Mouse (Mus musculus): ENCODE measurements around the gene Nkx6-2. TPM values are rescaled to one million over a fixed set of nuclear protein-coding genes. Genes with fewer than 3 reads are reported as not detected.

Gene Nkx6-2
- total RNA-seq, 4 experiments from 2014 or later, result 0.21 to 0.26 (median 0.24) TPM; not detected in 1

- DNase-seq, result no peak
These were observed 16.1 kb downstream of the Nkx6-2 start for GRCm38 (mm10) chr7:139566533-139566932.

- DNase-seq, result no peak
These were observed 16.6 kb downstream of the Nkx6-2 start for GRCm38 (mm10) chr7:139565998-139566397.

- no peak for DNase-seq
These were observed 18.4 kb downstream of the Nkx6-2 start for GRCm38 (mm10) chr7:139564161-139564560.

- DNase-seq, result no peak
These were observed 19.2 kb downstream of the Nkx6-2 start for GRCm38 (mm10) chr7:139563425-139563824.

DNA sequence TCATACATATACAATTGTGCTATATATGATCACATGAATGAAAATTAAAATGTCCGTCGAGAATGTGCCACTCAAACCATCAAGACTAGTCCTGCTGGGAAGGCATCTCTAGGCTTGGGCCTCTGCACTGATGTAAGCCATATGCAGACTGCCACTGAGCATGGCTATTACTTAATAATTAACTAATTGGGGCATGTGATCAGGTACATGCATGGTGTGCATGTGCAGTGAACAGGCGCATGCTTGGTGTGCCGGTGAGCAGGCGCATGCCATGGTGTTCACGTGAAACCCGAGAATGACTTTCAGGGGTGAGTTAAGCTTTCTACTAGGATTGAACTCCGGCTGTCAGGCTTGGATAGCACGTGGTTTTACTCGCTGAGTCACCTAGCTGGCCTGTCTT, 22.9 kb downstream of the Nkx6-2 start:
- DNase-seq, result no peak

DNA sequence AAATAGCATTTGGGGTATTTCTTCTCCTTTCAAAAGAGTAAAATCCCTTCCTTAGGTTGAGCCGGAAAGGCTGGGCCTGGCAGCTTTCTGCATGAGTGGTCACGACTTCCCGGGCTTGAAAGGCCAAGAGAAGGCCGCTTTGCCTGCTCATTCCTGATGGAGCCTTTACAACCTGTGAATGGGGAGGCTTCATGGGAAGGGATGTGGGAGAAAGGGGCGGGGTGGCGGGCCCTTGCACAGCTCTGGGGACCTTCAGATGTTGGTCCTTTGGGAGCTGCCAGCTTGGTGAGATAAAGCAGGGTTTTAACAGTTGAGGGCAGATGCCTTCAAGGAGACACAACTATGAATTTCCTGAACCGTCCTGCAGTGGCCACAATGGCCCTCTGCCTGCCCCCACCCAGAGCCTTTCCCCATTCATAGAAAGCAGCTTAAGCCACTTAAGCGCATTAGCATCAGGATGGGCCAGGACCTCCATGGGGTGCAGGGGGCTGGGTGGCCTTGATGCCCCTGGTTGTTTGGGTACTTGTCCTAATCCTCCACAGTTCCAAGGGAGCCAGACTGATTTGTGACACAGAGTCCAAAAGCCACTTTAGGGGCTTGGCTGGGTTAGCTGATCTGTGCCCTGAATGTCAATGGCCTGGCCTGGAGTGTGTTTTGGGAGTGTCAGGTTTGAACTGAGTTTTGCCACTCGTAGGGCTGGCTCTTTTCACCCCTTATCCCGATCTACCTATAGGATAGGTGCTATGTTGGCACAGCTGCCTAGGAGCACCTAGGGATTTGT, 25.7 kb downstream of the Nkx6-2 start:
- DNase-seq, result no peak

DNA sequence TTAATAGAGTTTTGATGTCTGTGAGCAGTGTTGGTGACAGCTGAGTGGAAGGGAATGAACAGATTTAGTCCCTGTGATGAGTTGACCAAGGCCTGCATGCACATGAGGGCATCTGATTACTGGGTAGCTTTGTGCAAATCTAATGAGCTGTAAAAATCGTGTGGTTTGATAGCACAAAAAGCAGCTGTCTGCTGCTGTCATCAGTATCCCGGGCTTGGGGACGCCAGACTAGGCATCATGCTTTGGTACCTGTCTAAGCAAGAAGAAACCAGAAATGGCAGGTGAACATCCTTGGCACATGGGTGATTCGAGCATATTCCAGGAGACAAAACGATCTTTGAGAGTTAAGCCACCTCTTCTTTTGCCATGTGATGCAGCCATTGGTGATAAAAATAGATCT, 26.3 kb downstream of the Nkx6-2 start:
- DNase-seq, result no peak

GRCm38 (mm10) chr7:139551519-139551918, 31.1 kb downstream of the Nkx6-2 start:
- DNase-seq, result no peak

GRCm38 (mm10) chr7:139550086-139550783, 32.4 kb downstream of the Nkx6-2 start:
- no peak for DNase-seq

DNA sequence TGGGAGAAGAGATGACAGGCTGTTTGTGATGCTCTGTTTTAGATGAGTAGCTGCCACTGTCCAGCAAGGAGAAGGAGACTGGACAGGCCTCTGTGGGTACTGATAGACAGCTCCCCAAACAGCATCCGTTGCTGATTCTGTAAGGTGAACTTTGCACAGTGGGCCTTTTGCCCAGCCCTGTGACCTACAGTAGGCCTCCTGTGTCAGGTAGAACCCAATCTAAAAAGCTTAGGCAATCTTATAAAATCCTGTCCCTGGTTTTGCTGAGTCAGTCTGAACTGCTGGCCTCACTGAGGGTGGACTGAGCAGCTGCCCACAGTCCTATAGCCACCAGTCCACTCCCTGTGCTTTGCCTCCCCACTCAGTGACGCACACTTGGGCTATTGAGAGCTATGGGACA, 35.3 kb downstream of the Nkx6-2 start:
- no peak for DNase-seq

- DNase-seq, result no peak
These were observed 37.6 kb downstream of the Nkx6-2 start for GRCm38 (mm10) chr7:139544706-139545625.

DNA sequence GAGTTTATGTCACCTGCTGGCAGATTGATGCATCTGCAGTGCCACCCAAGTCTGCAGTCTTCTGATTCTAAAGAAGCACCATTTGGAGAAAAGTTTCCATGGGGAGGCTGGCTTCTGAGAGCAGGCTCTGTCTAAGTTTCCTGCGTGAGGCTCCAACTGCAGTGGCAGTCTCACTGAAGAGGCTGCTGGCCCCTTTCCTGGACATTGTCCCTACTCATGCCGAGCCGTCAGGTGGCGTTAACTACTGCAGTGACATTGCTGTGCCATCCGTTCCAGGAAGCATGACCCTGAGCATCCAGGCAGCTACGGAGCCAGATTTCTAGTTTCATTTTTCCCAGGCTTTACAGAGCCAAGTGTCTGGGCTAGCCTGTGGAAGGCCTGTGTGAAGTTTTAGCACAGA, 41.2 kb downstream of the Nkx6-2 start:
- DNase-seq, result no peak

DNA sequence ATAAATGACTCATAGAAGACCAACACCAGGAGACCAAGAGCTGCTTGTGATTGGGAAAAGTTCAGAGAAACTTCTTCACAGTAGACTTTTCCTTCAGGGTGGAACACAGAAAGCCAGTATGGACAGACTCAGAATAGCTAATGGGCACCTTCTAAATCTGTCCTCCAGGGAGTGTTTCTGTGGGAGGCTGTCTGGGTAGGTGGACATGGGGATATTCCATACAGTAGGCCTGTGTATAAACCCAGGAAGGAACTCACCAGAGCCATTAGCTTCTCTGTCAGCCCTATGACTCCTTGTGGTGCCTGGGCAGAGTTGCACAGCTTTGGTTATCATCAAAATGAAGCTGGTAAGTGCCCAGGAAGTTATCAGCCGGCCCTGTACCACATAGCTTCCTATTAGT, 42.0 kb downstream of the Nkx6-2 start:
- no peak for DNase-seq

DNA sequence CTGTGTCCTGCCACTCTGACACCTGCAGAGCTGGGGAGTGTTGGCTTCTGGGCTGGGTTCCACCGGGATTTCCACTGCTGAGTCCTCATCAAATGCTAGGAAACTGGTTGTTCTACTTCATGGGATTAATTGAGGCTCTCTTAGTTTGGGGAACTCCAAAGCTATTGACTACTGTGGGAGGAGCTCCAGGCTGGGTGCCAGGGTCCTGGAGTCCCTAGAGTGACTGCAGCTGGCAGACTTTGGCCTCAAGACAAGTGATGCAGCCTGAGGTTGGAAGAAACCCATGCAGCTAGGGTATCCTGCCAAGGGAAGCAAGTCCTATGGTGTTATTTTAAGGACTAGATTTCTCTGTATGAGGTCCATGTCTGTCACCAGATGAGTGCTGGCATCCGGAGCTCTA, 44.1 kb downstream of the Nkx6-2 start:
- no peak for DNase-seq

DNA sequence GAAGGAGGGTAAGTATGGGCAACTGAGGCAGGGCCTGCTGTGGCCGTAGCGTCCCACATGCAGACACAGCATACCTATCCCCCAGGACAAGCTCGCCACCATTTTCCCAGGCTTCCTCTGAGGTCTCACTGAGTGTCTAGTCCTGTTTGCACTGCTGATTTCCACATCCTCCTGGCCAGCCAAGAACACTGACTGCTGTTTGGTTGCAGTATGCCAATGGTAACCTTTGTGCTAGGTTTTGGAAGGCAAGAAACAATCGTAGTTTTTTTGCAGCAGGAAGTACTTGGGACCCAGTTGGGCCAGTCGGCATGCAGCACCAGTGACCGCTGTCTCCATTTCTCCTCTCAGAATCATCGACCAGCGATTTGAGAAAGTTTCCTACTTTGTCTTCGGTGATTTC, 44.8 kb downstream of the Nkx6-2 start:
- no peak for DNase-seq

DNA sequence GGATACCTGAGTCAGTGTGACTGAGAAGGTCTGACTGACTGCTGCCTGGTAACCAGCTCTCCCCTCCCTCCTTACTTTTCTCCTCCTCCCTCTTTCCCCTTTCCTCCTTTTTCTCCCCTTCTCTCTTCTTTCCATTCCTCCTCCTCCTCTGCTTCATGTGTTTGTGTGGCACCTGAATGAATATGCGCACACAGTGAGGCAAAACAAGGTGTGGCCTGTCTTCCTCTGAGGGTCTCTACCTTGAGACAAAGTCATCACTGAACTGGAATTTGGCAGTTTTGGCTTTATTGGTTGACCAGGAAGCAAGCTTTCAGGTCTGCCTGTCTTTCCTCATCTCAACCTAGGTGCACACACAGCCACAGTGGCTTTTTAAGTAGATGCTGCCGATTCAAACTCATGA, 45.8 kb downstream of the Nkx6-2 start:
- no peak for DNase-seq

- no peak for DNase-seq
These were observed 46.3 kb downstream of the Nkx6-2 start for GRCm38 (mm10) chr7:139536331-139536730.

GRCm38 (mm10) chr7:139531428-139531801, 51.2 kb downstream of the Nkx6-2 start:
- DNase-seq, result no peak

DNA sequence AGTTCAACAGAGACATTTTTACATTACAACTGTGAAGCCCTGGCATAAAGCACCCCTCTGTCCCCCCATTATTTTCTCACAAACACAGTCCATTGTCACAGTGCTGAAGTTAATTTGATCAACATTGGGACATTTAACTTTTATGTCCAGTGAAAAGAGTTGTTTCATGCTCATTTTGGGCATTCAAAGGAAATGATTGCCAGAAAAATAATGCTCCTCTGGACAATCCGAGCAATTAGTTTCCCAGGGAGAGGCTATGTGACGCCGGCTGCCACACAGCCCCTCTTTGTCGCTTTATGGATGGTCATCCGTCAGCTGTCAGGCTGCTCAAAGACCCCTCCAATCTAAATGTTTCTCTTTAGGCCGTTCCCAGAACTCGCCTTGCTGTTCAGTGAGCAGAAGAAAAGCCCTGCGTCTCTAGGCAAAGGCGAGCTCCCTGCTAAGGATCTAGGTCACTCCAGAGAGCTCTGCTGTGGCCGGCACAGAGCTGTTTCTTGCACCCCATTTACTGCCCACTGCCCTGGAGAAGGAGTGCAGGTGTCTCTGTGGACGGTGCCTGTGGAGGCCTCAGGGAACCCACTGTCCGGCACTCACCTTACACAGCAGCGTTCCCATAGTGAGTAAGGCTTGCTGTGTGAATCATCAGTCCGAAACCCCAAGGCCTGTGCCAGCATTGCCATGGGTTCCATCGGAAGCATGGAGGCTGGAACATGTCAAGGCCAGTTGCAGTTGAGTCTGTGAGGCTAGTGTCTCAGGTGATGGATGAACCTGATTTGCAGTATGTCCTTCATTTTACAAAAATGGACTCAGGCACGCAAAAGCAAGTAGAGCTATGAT, 51.8 kb downstream of the Nkx6-2 start:
- DNase-seq, result peak; percentile 84

Data from adrenal gland, adult 8-10 months (tissue).